Mouse (Mus musculus): Measurements from ENCODE around the gene Top2a. TPM values are rescaled to one million over a fixed set of nuclear protein-coding genes. Genes with fewer than 3 reads are reported as not detected.
"Not testable (repeated sequence)": the region's sequence is repeated elsewhere in the genome, so short reads cannot be mapped to it uniquely, and the experiment has no call there.

The Top2a gene
- polyA plus RNA-seq, 1 experiment from 2014 or later, result 339 TPM

GRCm38 (mm10) chr11:99006788-99007187 is 17.2 kb downstream of the Top2a start:
- H3K9me3 ChIP-seq (ENCODE audit: control insufficient read depth, low read length), result no peaks in the 10 kb centered on the region
- H3K27ac ChIP-seq (ENCODE audit: low read depth, low read length), result no peak overlapping the region
- 95% methylated on average over 9 of the region's 9 CpGs for WGBS
- H3K4me3 ChIP-seq (ENCODE audit: low read depth, low read length), result no peak overlapping the region
- no peak overlapping the region for H3K4me2 ChIP-seq (ENCODE audit: low read depth)
- H3K36me3 ChIP-seq (ENCODE audit: control insufficient read depth, insufficient read depth, low read length), result peaks cover 38% of the 10 kb centered on the region
- ATAC-seq (ENCODE audit: insufficient read depth, low FRiP score, low TSS enrichment), result no peak
- no peak overlapping the region for H3K9ac ChIP-seq (ENCODE audit: low read length)
- no peaks in the 10 kb centered on the region for H3K27me3 ChIP-seq (ENCODE audit: control insufficient read depth, insufficient read depth, low read length)
- DNase-seq (ENCODE audit: low spot score), result no peak
- no peaks in the 10 kb centered on the region for H3K4me1 ChIP-seq (ENCODE audit: control insufficient read depth, insufficient read depth, low read length)

DNA sequence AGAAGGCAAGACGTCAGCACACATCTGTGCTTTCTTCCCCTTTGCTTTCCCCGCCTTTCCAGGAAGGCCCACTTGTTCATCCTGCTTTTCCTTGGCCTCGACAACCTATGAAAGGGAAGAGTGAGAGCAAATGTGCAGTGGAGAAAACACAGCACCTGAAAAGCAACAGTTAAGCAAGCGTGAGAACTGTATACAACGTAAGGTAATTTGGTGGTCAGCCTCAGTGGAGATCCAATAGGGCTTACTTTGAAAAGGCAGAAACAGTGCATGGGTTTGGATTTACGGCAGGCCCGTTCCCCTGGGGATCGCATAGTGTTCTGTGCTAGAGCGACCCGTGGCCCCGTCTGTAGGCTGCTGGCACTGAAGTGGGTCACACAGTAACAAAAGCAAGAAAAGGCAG is 24.7 kb downstream of the Top2a start:
- Histone ChIP-seq H3K36me3 (ENCODE audit: control insufficient read depth, insufficient read depth, low read length) (peaks cover 41% of the 10 kb centered on the region), H3K4me1 (ENCODE audit: control insufficient read depth, insufficient read depth, low read length) (no peaks in the 10 kb centered on the region), H3K27me3 (ENCODE audit: control insufficient read depth, insufficient read depth, low read length) (no peaks in the 10 kb centered on the region), H3K27ac (ENCODE audit: low read depth, low read length) (no peak overlapping the region), H3K9me3 (ENCODE audit: control insufficient read depth, low read length) (no peaks in the 10 kb centered on the region), H3K4me2 (ENCODE audit: low read depth) (no peak overlapping the region), H3K4me3 (ENCODE audit: low read depth, low read length) (no peak overlapping the region), H3K9ac (ENCODE audit: low read length) (no peak overlapping the region)
- WGBS, result 82% methylated on average over 11 of the region's 11 CpGs
- ATAC-seq (ENCODE audit: insufficient read depth, low FRiP score, low TSS enrichment) (no peak), DNase-seq (ENCODE audit: low spot score) (no peak)

- no peak overlapping the region for H3K9ac ChIP-seq (ENCODE audit: low read length)
- ATAC-seq (ENCODE audit: insufficient read depth, low FRiP score, low TSS enrichment) (no peak), DNase-seq (ENCODE audit: low spot score) (no peak)
- no peak overlapping the region for H3K27ac ChIP-seq (ENCODE audit: low read depth, low read length)
- H3K4me2 ChIP-seq (ENCODE audit: low read depth), result no peak overlapping the region
- no peaks in the 10 kb centered on the region for H3K4me1 ChIP-seq (ENCODE audit: control insufficient read depth, insufficient read depth, low read length)
- H3K27me3 ChIP-seq (ENCODE audit: control insufficient read depth, insufficient read depth, low read length), result no peaks in the 10 kb centered on the region
- H3K9me3 ChIP-seq (ENCODE audit: control insufficient read depth, low read length), result no peaks in the 10 kb centered on the region
- H3K36me3 ChIP-seq (ENCODE audit: control insufficient read depth, insufficient read depth, low read length), result peaks cover 41% of the 10 kb centered on the region
- H3K4me3 ChIP-seq (ENCODE audit: low read depth, low read length), result no peak overlapping the region
These were observed 25.2 kb downstream of the Top2a start for GRCm38 (mm10) chr11:98998776-98999175.

DNA sequence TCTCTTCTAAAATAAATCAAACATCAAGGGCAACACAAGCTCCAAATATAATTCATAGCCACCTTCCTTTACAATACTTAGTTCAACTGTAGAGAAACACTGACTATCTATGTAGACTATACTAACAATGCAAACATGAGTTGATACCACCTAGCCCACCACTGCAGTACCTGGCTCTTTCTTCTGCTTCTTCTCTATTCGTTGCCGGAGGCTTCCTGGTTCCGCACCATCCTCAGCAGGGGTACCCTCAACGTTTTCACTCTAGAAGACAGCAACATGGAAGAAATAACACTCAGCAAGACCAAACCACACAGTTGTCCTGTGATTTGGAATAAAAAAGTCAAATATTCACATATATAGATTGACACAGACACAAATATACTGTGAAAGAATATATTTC is 26.3 kb downstream of the Top2a start:
- peaks cover 40% of the 10 kb centered on the region for H3K36me3 ChIP-seq (ENCODE audit: control insufficient read depth, insufficient read depth, low read length)
- H3K27ac ChIP-seq (ENCODE audit: low read depth, low read length), result no peak overlapping the region
- no peak overlapping the region for H3K9ac ChIP-seq (ENCODE audit: low read length)
- no peaks in the 10 kb centered on the region for H3K27me3 ChIP-seq (ENCODE audit: control insufficient read depth, insufficient read depth, low read length)
- DNase-seq (ENCODE audit: low spot score), result no peak
- H3K4me1 ChIP-seq (ENCODE audit: control insufficient read depth, insufficient read depth, low read length), result no peaks in the 10 kb centered on the region
- H3K9me3 ChIP-seq (ENCODE audit: control insufficient read depth, low read length), result no peaks in the 10 kb centered on the region
- H3K4me2 ChIP-seq (ENCODE audit: low read depth), result no peak overlapping the region
- no peak for ATAC-seq (ENCODE audit: insufficient read depth, low FRiP score, low TSS enrichment)
- 96% methylated on average over 4 of the region's 4 CpGs for WGBS
- H3K4me3 ChIP-seq (ENCODE audit: low read depth, low read length), result no peak overlapping the region

GRCm38 (mm10) chr11:98995987-98996386 is 28.0 kb downstream of the Top2a start:
- no peaks in the 10 kb centered on the region for H3K27me3 ChIP-seq (ENCODE audit: control insufficient read depth, insufficient read depth, low read length)
- no peak for DNase-seq (ENCODE audit: low spot score)
- H3K9ac ChIP-seq (ENCODE audit: low read length), result no peak overlapping the region
- no peak overlapping the region for H3K4me3 ChIP-seq (ENCODE audit: low read depth, low read length)
- H3K4me1 ChIP-seq (ENCODE audit: control insufficient read depth, insufficient read depth, low read length), result no peaks in the 10 kb centered on the region
- no peaks in the 10 kb centered on the region for H3K9me3 ChIP-seq (ENCODE audit: control insufficient read depth, low read length)
- no peak overlapping the region for H3K27ac ChIP-seq (ENCODE audit: low read depth, low read length)
- peaks cover 39% of the 10 kb centered on the region for H3K36me3 ChIP-seq (ENCODE audit: control insufficient read depth, insufficient read depth, low read length)
- 92% methylated on average over 7 of the region's 7 CpGs for WGBS
- H3K4me2 ChIP-seq (ENCODE audit: low read depth), result no peak overlapping the region
- ATAC-seq (ENCODE audit: insufficient read depth, low FRiP score, low TSS enrichment), result no peak

- Histone ChIP-seq H3K4me3 (ENCODE audit: low read depth, low read length) (no peak overlapping the region), H3K36me3 (ENCODE audit: control insufficient read depth, insufficient read depth, low read length) (peaks cover 22% of the 10 kb centered on the region), H3K4me1 (ENCODE audit: control insufficient read depth, insufficient read depth, low read length) (no peaks in the 10 kb centered on the region), H3K4me2 (ENCODE audit: low read depth) (no peak overlapping the region), H3K9ac (ENCODE audit: low read length) (no peak overlapping the region), H3K27me3 (ENCODE audit: control insufficient read depth, insufficient read depth, low read length) (no peaks in the 10 kb centered on the region), H3K9me3 (ENCODE audit: control insufficient read depth, low read length) (no peaks in the 10 kb centered on the region), H3K27ac (ENCODE audit: low read depth, low read length) (no peak overlapping the region)
- no peak for DNase-seq (ENCODE audit: low spot score)
- no peak for ATAC-seq (ENCODE audit: insufficient read depth, low FRiP score, low TSS enrichment)
- WGBS, result 89% methylated on average over 6 of the region's 6 CpGs
These were observed 33.1 kb downstream of the Top2a start for GRCm38 (mm10) chr11:98990866-98991265.

DNA sequence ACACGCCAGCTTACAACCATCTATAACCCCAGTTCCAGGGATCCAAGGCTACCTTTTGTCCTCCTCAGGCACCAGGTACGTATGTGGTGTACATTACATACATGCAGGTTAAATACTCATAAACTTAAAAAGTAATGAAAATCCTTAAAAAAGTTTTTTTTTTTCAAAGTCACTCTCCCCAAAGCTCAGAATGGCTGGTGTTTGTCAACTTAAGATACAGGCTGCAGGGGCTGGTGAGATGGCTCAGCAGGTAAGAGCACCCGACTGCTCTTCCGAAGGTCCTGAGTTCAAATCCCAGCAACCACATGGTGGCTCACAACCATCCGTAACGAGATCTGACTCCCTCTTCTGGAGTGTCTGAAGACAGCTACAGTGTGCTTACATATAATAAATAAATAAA is 35.7 kb downstream of the Top2a start:
- not testable (repeated sequence) for H3K4me3 ChIP-seq (ENCODE audit: low read depth, low read length); H3K4me2 ChIP-seq (ENCODE audit: low read depth); H3K27ac ChIP-seq (ENCODE audit: low read depth, low read length); H3K4me1 ChIP-seq (ENCODE audit: control insufficient read depth, insufficient read depth, low read length); H3K9ac ChIP-seq (ENCODE audit: low read length); H3K27me3 ChIP-seq (ENCODE audit: control insufficient read depth, insufficient read depth, low read length); DNase-seq (ENCODE audit: low spot score); H3K36me3 ChIP-seq (ENCODE audit: control insufficient read depth, insufficient read depth, low read length); ATAC-seq (ENCODE audit: insufficient read depth, low FRiP score, low TSS enrichment); H3K9me3 ChIP-seq (ENCODE audit: control insufficient read depth, low read length)
- 89% methylated on average over 5 of the region's 6 CpGs for WGBS

GRCm38 (mm10) chr11:98985542-98985941 is 38.4 kb downstream of the Top2a start:
- Histone ChIP-seq H3K4me1 (ENCODE audit: control insufficient read depth, insufficient read depth, low read length) (peaks cover 6% of the 10 kb centered on the region), H3K9ac (ENCODE audit: low read length) (no peak overlapping the region), H3K27me3 (ENCODE audit: control insufficient read depth, insufficient read depth, low read length) (peaks cover 3% of the 10 kb centered on the region; the same call in 1 of the 2 replicates), H3K36me3 (ENCODE audit: control insufficient read depth, insufficient read depth, low read length) (no peaks in the 10 kb centered on the region), H3K9me3 (ENCODE audit: control insufficient read depth, low read length) (no peaks in the 10 kb centered on the region), H3K27ac (ENCODE audit: low read depth, low read length) (no peak overlapping the region), H3K4me3 (ENCODE audit: low read depth, low read length) (no peak overlapping the region), H3K4me2 (ENCODE audit: low read depth) (no peak overlapping the region)
- WGBS, result 93% methylated on average over 7 of the region's 7 CpGs
- ATAC-seq (ENCODE audit: insufficient read depth, low FRiP score, low TSS enrichment) (no peak), DNase-seq (ENCODE audit: low spot score) (no peak)

DNA sequence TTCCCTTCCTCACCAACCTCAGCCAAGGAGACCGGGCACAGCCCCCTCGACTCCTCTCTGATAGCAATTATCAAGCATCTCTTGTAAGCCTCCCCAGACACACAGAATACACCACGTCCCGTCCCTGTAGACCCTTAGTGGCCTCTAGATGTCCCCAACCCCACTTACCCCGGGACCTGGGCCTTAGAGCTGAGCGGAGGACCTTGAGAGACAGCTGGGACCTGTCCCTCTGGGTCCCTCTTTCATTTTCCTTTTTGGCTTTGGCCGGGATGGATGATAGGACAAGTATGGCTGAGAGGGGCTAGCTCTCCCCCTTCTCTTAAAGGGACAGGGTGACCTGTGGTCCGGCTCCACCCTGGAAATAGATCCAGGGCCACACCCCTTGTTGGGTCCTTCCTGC is 40.4 kb downstream of the Top2a start:
- ATAC-seq (ENCODE audit: insufficient read depth, low FRiP score, low TSS enrichment), result no peak
- Histone ChIP-seq H3K36me3 (ENCODE audit: control insufficient read depth, insufficient read depth, low read length) (no peaks in the 10 kb centered on the region), H3K9ac (ENCODE audit: low read length) (no peak overlapping the region; the same call in 1 of the 2 replicates), H3K4me3 (ENCODE audit: low read depth, low read length) (no peak overlapping the region), H3K9me3 (ENCODE audit: control insufficient read depth, low read length) (no peaks in the 10 kb centered on the region), H3K4me2 (ENCODE audit: low read depth) (no peak overlapping the region), H3K27me3 (ENCODE audit: control insufficient read depth, insufficient read depth, low read length) (peaks cover 3% of the 10 kb centered on the region; the same call in 1 of the 2 replicates), H3K4me1 (ENCODE audit: control insufficient read depth, insufficient read depth, low read length) (peaks cover 6% of the 10 kb centered on the region), H3K27ac (ENCODE audit: low read depth, low read length) (no peak overlapping the region)
- 44% methylated on average over 8 of the region's 8 CpGs for WGBS
- DNase-seq (ENCODE audit: low spot score), result no peak

Data from neural tube, embryonic 11.5 days (tissue).